Mouse (Mus musculus): ENCODE measurements around the gene Rps15.

DNA sequence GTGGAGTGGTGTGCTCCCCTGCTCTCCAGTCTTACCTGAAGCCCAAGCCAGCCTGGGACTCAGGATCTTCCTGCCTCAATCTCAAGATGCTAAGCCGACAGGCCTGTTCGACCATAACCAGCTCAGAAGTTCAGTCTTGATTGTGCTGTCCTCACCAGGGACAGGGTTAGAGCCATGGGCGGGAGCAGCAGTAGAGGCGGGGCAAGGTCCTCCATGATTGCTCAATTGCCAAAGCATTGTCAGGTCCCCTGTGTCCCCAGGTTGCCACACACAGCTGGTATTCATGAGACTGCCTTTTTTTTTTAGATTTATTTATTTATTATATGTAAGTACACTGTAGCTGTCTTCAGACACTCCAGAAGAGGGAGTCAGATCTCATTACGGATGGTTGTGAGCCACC is 16.0 kb upstream of the Rps15 start:
- TF ChIP-seq POLR2A (IDR thresholded peaks at IDR 0.05; ENCODE audit: borderline replicate concordance, low read depth, low read length), result no peak
- TF ChIP-seq CTCF (IDR thresholded peaks at IDR 0.05; ENCODE audit: low read depth, low read length), result no peak
